Mouse (Mus musculus) embryonic facial prominence, embryonic 10.5 days (tissue): ENCODE measurements at regions not wholly inside any gene's neighbourhood (a gene's known extent, or its start where the extent isn't known, plus 50 kb on each side); places are given as distances from the start of the nearest gene placed in this dataset.
"Not testable (repeated sequence)": the region's sequence is repeated elsewhere in the genome, so short reads cannot be mapped to it uniquely, and the experiment has no call there.

Experiments used
- DNase-seq: peaks from one replicate; pipeline ENCODE4 v3.0.0-alpha.2; 2017; ENCODE audit warnings: low spot score
- H3K27ac ChIP-seq: fragments of 300-500 bp; sonication (generic); replicated peaks from 2 replicates; pipeline ENCODE4 v1.5.1; 2016; ENCODE audit warnings: mild to moderate bottlenecking
- H3K27me3 ChIP-seq: fragments of 300-500 bp; sonication (generic); replicated peaks from 2 replicates; pipeline ENCODE4 v1.6.1; 2016; ENCODE audit warnings: low read depth, mild to moderate bottlenecking; ENCODE audit not compliant: poor library complexity, severe bottlenecking
- H3K36me3 ChIP-seq: fragments of 300-500 bp; sonication (generic); replicated peaks from 2 replicates; pipeline ENCODE4 v1.6.1; 2016; ENCODE audit warnings: mild to moderate bottlenecking, moderate library complexity
- H3K4me1 ChIP-seq: fragments of 300-500 bp; sonication (generic); 2 replicates; pipeline ENCODE4 v1.6.1; 2016
- H3K4me3 ChIP-seq: fragments of 300-500 bp; sonication (generic); 2 replicates; pipeline ENCODE4 v1.5.1; 2016; ENCODE audit warnings: mild to moderate bottlenecking, moderate library complexity
- H3K9me3 ChIP-seq: fragments of 300-500 bp; sonication (generic); 2 replicates; pipeline ENCODE4 v1.6.1; 2016; ENCODE audit warnings: mild to moderate bottlenecking
- WGBS: fragments of 180-500 bp; shearing (Covaris S2); methylation state at CpG from one replicate; pipeline ENCODE4 v1.1.7; 2016; 5-methylcytosine and 5-hydroxymethylcytosine counted together

GRCm38 (mm10) chr4:23656671-23657070, 839.6 kb upstream of the Mms22l start:
- not testable (repeated sequence) for H3K9me3 ChIP-seq, H3K4me1 ChIP-seq, H3K36me3 ChIP-seq, H3K27ac ChIP-seq, DNase-seq, H3K4me3 ChIP-seq, H3K27me3 ChIP-seq
- 84% methylated on average over 5 of the region's 5 CpGs for WGBS

GRCm38 (mm10) chr4:23668896-23669295, 827.4 kb upstream of the Mms22l start:
- WGBS = 87% methylated on average over 2 of the region's 2 CpGs
- no peak overlapping the region for H3K27ac ChIP-seq
- no peaks in the 10 kb centered on the region for H3K4me1 ChIP-seq
- no peaks in the 10 kb centered on the region for H3K27me3 ChIP-seq
- no peaks in the 10 kb centered on the region for H3K36me3 ChIP-seq
- no peaks in the 10 kb centered on the region for H3K9me3 ChIP-seq
- DNase-seq = no peak
- no peak overlapping the region for H3K4me3 ChIP-seq

- Histone ChIP-seq H3K36me3 (no peaks in the 10 kb centered on the region), H3K4me1 (no peaks in the 10 kb centered on the region), H3K4me3 (no peak overlapping the region), H3K27me3 (no peaks in the 10 kb centered on the region), H3K27ac (no peak overlapping the region), H3K9me3 (no peaks in the 10 kb centered on the region)
- DNase-seq = no peak
Observed at GRCm38 (mm10) chr4:23703626-23704025, 792.6 kb upstream of the Mms22l start.

GRCm38 (mm10) chr4:23710716-23711115, 785.5 kb upstream of the Mms22l start:
- no peaks in the 10 kb centered on the region for H3K27me3 ChIP-seq
- H3K4me1 ChIP-seq = no peaks in the 10 kb centered on the region
- no peaks in the 10 kb centered on the region for H3K36me3 ChIP-seq
- no peak for DNase-seq
- H3K9me3 ChIP-seq = no peaks in the 10 kb centered on the region
- H3K4me3 ChIP-seq = no peak overlapping the region
- WGBS = 86% methylated on average over 2 of the region's 2 CpGs
- no peak overlapping the region for H3K27ac ChIP-seq

GRCm38 (mm10) chr4:23713781-23714415, 782.4 kb upstream of the Mms22l start:
- H3K4me1 ChIP-seq = no peaks in the 10 kb centered on the region
- no peaks in the 10 kb centered on the region for H3K27me3 ChIP-seq
- no peaks in the 10 kb centered on the region for H3K36me3 ChIP-seq
- H3K4me3 ChIP-seq = no peak overlapping the region
- no peaks in the 10 kb centered on the region for H3K9me3 ChIP-seq
- WGBS = 90% methylated on average over 8 of the region's 8 CpGs
- DNase-seq = no peak
- no peak overlapping the region for H3K27ac ChIP-seq

- Histone ChIP-seq H3K4me1 (no peaks in the 10 kb centered on the region), H3K4me3 (no peak overlapping the region), H3K9me3 (no peaks in the 10 kb centered on the region), H3K36me3 (no peaks in the 10 kb centered on the region), H3K27me3 (no peaks in the 10 kb centered on the region), H3K27ac (no peak overlapping the region)
- WGBS = 86% methylated on average over 2 of the region's 2 CpGs
- no peak for DNase-seq
Observed at GRCm38 (mm10) chr4:23727846-23728245, 768.4 kb upstream of the Mms22l start.

GRCm38 (mm10) chr4:23732471-23732870, 763.8 kb upstream of the Mms22l start:
- no peaks in the 10 kb centered on the region for H3K4me1 ChIP-seq
- no peak for DNase-seq
- no peak overlapping the region for H3K27ac ChIP-seq
- H3K36me3 ChIP-seq = no peaks in the 10 kb centered on the region
- no peaks in the 10 kb centered on the region for H3K27me3 ChIP-seq
- 81% methylated on average over 4 of the region's 4 CpGs for WGBS
- no peaks in the 10 kb centered on the region for H3K9me3 ChIP-seq
- H3K4me3 ChIP-seq = no peak overlapping the region

GRCm38 (mm10) chr4:23744079-23744478, 752.2 kb upstream of the Mms22l start:
- DNase-seq = no peak
- Histone ChIP-seq H3K9me3 (no peaks in the 10 kb centered on the region), H3K27me3 (no peaks in the 10 kb centered on the region), H3K4me1 (no peaks in the 10 kb centered on the region), H3K36me3 (no peaks in the 10 kb centered on the region), H3K27ac (no peak overlapping the region), H3K4me3 (no peak overlapping the region)
- 86% methylated on average over 7 of the region's 7 CpGs for WGBS

- H3K4me3 ChIP-seq = no peak overlapping the region
- H3K27me3 ChIP-seq = no peaks in the 10 kb centered on the region
- no peaks in the 10 kb centered on the region for H3K36me3 ChIP-seq
- no peak for DNase-seq
- H3K9me3 ChIP-seq = no peaks in the 10 kb centered on the region
- H3K27ac ChIP-seq = no peak overlapping the region
- H3K4me1 ChIP-seq = no peaks in the 10 kb centered on the region
Observed at GRCm38 (mm10) chr4:23758005-23758404, 738.2 kb upstream of the Mms22l start.

- Histone ChIP-seq H3K27ac (no peak overlapping the region), H3K4me3 (no peak overlapping the region), H3K36me3 (no peaks in the 10 kb centered on the region), H3K27me3 (no peaks in the 10 kb centered on the region), H3K4me1 (no peaks in the 10 kb centered on the region), H3K9me3 (no peaks in the 10 kb centered on the region)
- 51% methylated on average over 4 of the region's 4 CpGs for WGBS
- DNase-seq = peak; percentile 22
Observed at GRCm38 (mm10) chr4:23787417-23788204, 708.6 kb upstream of the Mms22l start.

- Histone ChIP-seq H3K27ac (no peak overlapping the region), H3K27me3 (no peaks in the 10 kb centered on the region), H3K4me3 (no peak overlapping the region), H3K9me3 (no peaks in the 10 kb centered on the region), H3K4me1 (no peaks in the 10 kb centered on the region), H3K36me3 (no peaks in the 10 kb centered on the region)
- WGBS = 89% methylated on average over 2 of the region's 2 CpGs
- no peak for DNase-seq
Observed at GRCm38 (mm10) chr4:23823516-23823915, 672.7 kb upstream of the Mms22l start.

- H3K36me3 ChIP-seq = no peaks in the 10 kb centered on the region
- H3K4me3 ChIP-seq = no peak overlapping the region
- WGBS = 1% methylated on average over 2 of the region's 2 CpGs
- DNase-seq = no peak
- H3K9me3 ChIP-seq = no peaks in the 10 kb centered on the region
- H3K27ac ChIP-seq = no peak overlapping the region
- no peaks in the 10 kb centered on the region for H3K27me3 ChIP-seq
- no peaks in the 10 kb centered on the region for H3K4me1 ChIP-seq
Observed at GRCm38 (mm10) chr4:23826885-23827284, 669.4 kb upstream of the Mms22l start.

- Histone ChIP-seq H3K9me3 (no peaks in the 10 kb centered on the region), H3K27ac (no peak overlapping the region), H3K4me1 (no peaks in the 10 kb centered on the region), H3K27me3 (no peaks in the 10 kb centered on the region), H3K36me3 (no peaks in the 10 kb centered on the region), H3K4me3 (no peak overlapping the region)
- no peak for DNase-seq
- WGBS = 67% methylated on average over 7 of the region's 7 CpGs
Observed at GRCm38 (mm10) chr4:23832385-23833164, 663.7 kb upstream of the Mms22l start.
